In genomic region chr13:4013811-4014210, GRCm38 (mm10) we compare ENCODE assay signal across 19 mouse cellular contexts. TPM values are rescaled to one million over a fixed set of nuclear protein-coding genes. Genes with fewer than 3 reads are reported as not detected.
DNase-seq lines count a peak whose midpoint lies in the region; ATAC-seq and TF ChIP-seq lines count a peak whose summit lies in the region.
"Had no signal": no experiment of that assay in that cellular context is flagged by ENCODE, and none has a peak within 500 bp of the region (broad histone marks: within the 10 kb centered on the region; RNA-seq: fewer than 3 reads in every experiment).

No protein-coding gene starts in this region.

- DNase-seq in forebrain, postnatal 0 days = peak; percentile 1
- no peak for DNase-seq in forebrain, embryonic 11.5 days (ENCODE audit: low spot score)
- peak; percentile 27 for DNase-seq in limb, embryonic 14.5 days (ENCODE audit: low spot score)
- no peak for DNase-seq in limb, embryonic 10.5 days (ENCODE audit: low spot score)
- no peak for DNase-seq in CH12.LX (ENCODE audit: extremely low read depth)
- DNase-seq in brain, embryonic 14.5 days (ENCODE audit: low read depth) = peak; percentile 31
- no peak for DNase-seq in spleen, adult 18-20 months
- DNase-seq: cerebellum, adult 8-10 months; gastrocnemius, postnatal 10 days; kidney, adult 11 months; liver, embryonic 13.5 days; lung, postnatal 4 days had no signal

- H3K79me2 ChIP-seq in CH12.LX (replicated peaks; ENCODE audit: control insufficient read depth, extremely low read depth, insufficient read depth, poor library complexity, severe bottlenecking) = no peaks in the 10 kb centered on the region

- TF ChIP-seq EP300 in CH12.LX (IDR thresholded peaks at IDR 0.05; ENCODE audit: low read length) = no peak

- no peak overlapping the region for H3K27ac ChIP-seq in forebrain, postnatal 0 days (ENCODE audit: low read depth, low read length)
- no peak overlapping the region for H3K27ac ChIP-seq in forebrain, embryonic 11.5 days (ENCODE audit: low read depth, low read length)
- no peak overlapping the region for H3K27ac ChIP-seq in limb, embryonic 14.5 days (replicated peaks; ENCODE audit: low read depth, low read length)
- no peak overlapping the region for H3K27ac ChIP-seq in limb, embryonic 10.5 days
- no peak overlapping the region for H3K27ac ChIP-seq in CH12.LX (ENCODE audit: insufficient read depth, low read depth)
- H3K27ac ChIP-seq: embryonic facial prominence, embryonic 12.5 days; forebrain, embryonic 15.5 days; heart, embryonic 10.5 days; liver, embryonic 13.5 days; midbrain, embryonic 15.5 days; neural tube, embryonic 12.5 days had no signal

- in situ Hi-C loops in CH12.LX (cut with MboI; ENCODE audit: low pct_ligation_motif_present, low pct_unique_long_range_greater_than_20kb, low sequenced_read_pairs) = no loop called here

- no peaks in the 10 kb centered on the region for H3K4me1 ChIP-seq in forebrain, postnatal 0 days (ENCODE audit: insufficient read depth)
- H3K4me1 ChIP-seq in forebrain, embryonic 11.5 days (replicated peaks; ENCODE audit: control insufficient read depth, insufficient read depth, low read length) = no peaks in the 10 kb centered on the region
- no peaks in the 10 kb centered on the region for H3K4me1 ChIP-seq in limb, embryonic 14.5 days (ENCODE audit: control insufficient read depth, insufficient read depth, low read length)
- no peaks in the 10 kb centered on the region for H3K4me1 ChIP-seq in limb, embryonic 10.5 days
- no peaks in the 10 kb centered on the region for H3K4me1 ChIP-seq in CH12.LX (ENCODE audit: control insufficient read depth in 1 of 2, insufficient read depth in 2 of 2)
- H3K4me1 ChIP-seq: embryonic facial prominence, embryonic 12.5 days; forebrain, embryonic 15.5 days; heart, embryonic 10.5 days; liver, embryonic 13.5 days; midbrain, embryonic 15.5 days; neural tube, embryonic 12.5 days had no signal

- no peak overlapping the region for H3K4me3 ChIP-seq in forebrain, postnatal 0 days (ENCODE audit: low read depth, low read length)
- no peak overlapping the region for H3K4me3 ChIP-seq in forebrain, embryonic 11.5 days (ENCODE audit: low read depth, low read length)
- no peak overlapping the region for H3K4me3 ChIP-seq in limb, embryonic 14.5 days (replicated peaks; ENCODE audit: low read length)
- no peak overlapping the region for H3K4me3 ChIP-seq in limb, embryonic 10.5 days
- no peak overlapping the region for H3K4me3 ChIP-seq in CH12.LX (replicated peaks in 1 of 3; ENCODE audit: low read depth in 2 of 3, low read length in 2 of 3, poor library complexity in 1 of 3)
- H3K4me3 ChIP-seq: embryonic facial prominence, embryonic 12.5 days; forebrain, embryonic 15.5 days; heart, embryonic 10.5 days; liver, embryonic 13.5 days; midbrain, embryonic 15.5 days; neural tube, embryonic 12.5 days had no signal

- H3K4me2 ChIP-seq in forebrain, postnatal 0 days (ENCODE audit: low read depth) = no peak overlapping the region
- no peak overlapping the region for H3K4me2 ChIP-seq in forebrain, embryonic 11.5 days (ENCODE audit: low read depth, low read length, severe bottlenecking)
- no peak overlapping the region for H3K4me2 ChIP-seq in limb, embryonic 14.5 days (replicated peaks; ENCODE audit: low read depth, low read length, severe bottlenecking)
- no peak overlapping the region for H3K4me2 ChIP-seq in CH12.LX (ENCODE audit: insufficient read depth, low read depth, poor library complexity, severe bottlenecking)
- H3K4me2 ChIP-seq: embryonic facial prominence, embryonic 12.5 days; forebrain, embryonic 15.5 days; liver, embryonic 13.5 days; midbrain, embryonic 15.5 days; neural tube, embryonic 12.5 days had no signal

- no peaks in the 10 kb centered on the region for H3K36me3 ChIP-seq in forebrain, postnatal 0 days (ENCODE audit: insufficient read depth)
- H3K36me3 ChIP-seq in forebrain, embryonic 11.5 days (ENCODE audit: control insufficient read depth, insufficient read depth, low read length) = no peaks in the 10 kb centered on the region
- H3K36me3 ChIP-seq in limb, embryonic 14.5 days (ENCODE audit: control insufficient read depth, insufficient read depth, low read length) = no peaks in the 10 kb centered on the region
- no peaks in the 10 kb centered on the region for H3K36me3 ChIP-seq in limb, embryonic 10.5 days
- no peaks in the 10 kb centered on the region for H3K36me3 ChIP-seq in CH12.LX (replicated peaks in 1 of 2; ENCODE audit: control insufficient read depth in 1 of 2, insufficient read depth in 1 of 2, low read length in 1 of 2)
- H3K36me3 ChIP-seq: embryonic facial prominence, embryonic 12.5 days; forebrain, embryonic 15.5 days; heart, embryonic 10.5 days; liver, embryonic 13.5 days; midbrain, embryonic 15.5 days; neural tube, embryonic 12.5 days had no signal

- no peaks in the 10 kb centered on the region for H3K9me3 ChIP-seq in forebrain, postnatal 0 days (ENCODE audit: low read length)
- H3K9me3 ChIP-seq in forebrain, embryonic 11.5 days (ENCODE audit: control insufficient read depth, low read length) = no peaks in the 10 kb centered on the region
- H3K9me3 ChIP-seq in limb, embryonic 14.5 days (ENCODE audit: control insufficient read depth, low read length) = no peaks in the 10 kb centered on the region
- H3K9me3 ChIP-seq in limb, embryonic 10.5 days (replicated peaks) = no peaks in the 10 kb centered on the region
- no peaks in the 10 kb centered on the region for H3K9me3 ChIP-seq in CH12.LX (replicated peaks; ENCODE audit: low read length)
- H3K9me3 ChIP-seq: embryonic facial prominence, embryonic 12.5 days; forebrain, embryonic 15.5 days; heart, embryonic 10.5 days; liver, embryonic 13.5 days; midbrain, embryonic 15.5 days; neural tube, embryonic 12.5 days had no signal

- no peak for ATAC-seq in forebrain, postnatal 0 days
- no peak for ATAC-seq in forebrain, embryonic 11.5 days (replicated peaks; ENCODE audit: low FRiP score)
- ATAC-seq in limb, embryonic 14.5 days (ENCODE audit: low FRiP score, low read depth) = no peak
- no peak for ATAC-seq in erythroblast, adult 5-6 weeks (replicated peaks; ENCODE audit: low FRiP score, poor library complexity, severe bottlenecking)
- ATAC-seq: forebrain, embryonic 15.5 days; midbrain, embryonic 15.5 days; Patski had no signal

- peak; percentile 45 for TF ChIP-seq RAD21 in CH12.LX (IDR thresholded peaks at IDR 0.05; ENCODE audit: low read depth, low read length)

- H3K27me3 ChIP-seq in forebrain, postnatal 0 days (ENCODE audit: insufficient read depth, low read length) = no peaks in the 10 kb centered on the region
- no peaks in the 10 kb centered on the region for H3K27me3 ChIP-seq in forebrain, embryonic 11.5 days (ENCODE audit: control insufficient read depth, insufficient read depth, low read length)
- H3K27me3 ChIP-seq in limb, embryonic 14.5 days (ENCODE audit: control insufficient read depth, insufficient read depth, low read length) = no peaks in the 10 kb centered on the region
- H3K27me3 ChIP-seq in limb, embryonic 10.5 days (ENCODE audit: low read depth, poor library complexity, severe bottlenecking) = no peaks in the 10 kb centered on the region
- no peaks in the 10 kb centered on the region for H3K27me3 ChIP-seq in CH12.LX (replicated peaks)
- H3K27me3 ChIP-seq: embryonic facial prominence, embryonic 12.5 days; forebrain, embryonic 15.5 days; liver, embryonic 13.5 days; midbrain, embryonic 15.5 days; neural tube, embryonic 12.5 days had no signal

- dilution Hi-C loops in CH12.LX (cut with MboI; ENCODE audit: extremely low pct_ligation_motif_present, extremely low pct_unique_long_range_greater_than_20kb, low sequenced_read_pairs) = no loop called here

- no peak for TF ChIP-seq POLR2A in limb, embryonic 14.5 days (IDR thresholded peaks at IDR 0.05; ENCODE audit: borderline replicate concordance, extremely low read depth, insufficient read depth, insufficient read length)
- no peak for TF ChIP-seq POLR2A in CH12.LX (IDR thresholded peaks at IDR 0.05; ENCODE audit: low read depth, low read length)
- no peak for TF ChIP-seq POLR2A in brain, embryonic 14.5 days (IDR thresholded peaks at IDR 0.05; ENCODE audit: borderline replicate concordance, extremely low read depth, insufficient read depth, insufficient read length, poor library complexity, severe bottlenecking)

- peak; percentile 46 for TF ChIP-seq CTCF in forebrain, postnatal 0 days (IDR thresholded peaks at IDR 0.05; ENCODE audit: low read depth)
- peak in 1 of 2 experiments; percentile 35; a peak in 2 of 4 replicates for TF ChIP-seq CTCF in CH12.LX (conservative IDR thresholded peaks at IDR 0.05 in 1 of 2, IDR thresholded peaks at IDR 0.05 in 1 of 2; ENCODE audit: low read depth in 2 of 2, low read length in 2 of 2)
- no peak for TF ChIP-seq CTCF in brain, embryonic 14.5 days (IDR thresholded peaks at IDR 0.05; ENCODE audit: borderline replicate concordance, extremely low read depth, insufficient read depth, insufficient read length)

- H3K9ac ChIP-seq in forebrain, postnatal 0 days = no peak overlapping the region
- no peak overlapping the region for H3K9ac ChIP-seq in forebrain, embryonic 11.5 days (ENCODE audit: low read length)
- H3K9ac ChIP-seq in limb, embryonic 14.5 days (ENCODE audit: low read depth, low read length, severe bottlenecking) = no peak overlapping the region
- H3K9ac ChIP-seq in CH12.LX (ENCODE audit: insufficient read depth, low read depth) = no peak overlapping the region
- H3K9ac ChIP-seq: embryonic facial prominence, embryonic 12.5 days; forebrain, embryonic 15.5 days; liver, embryonic 13.5 days; midbrain, embryonic 15.5 days; neural tube, embryonic 12.5 days had no signal

TF ChIP-seq in CH12.LX, 34 proteins besides CTCF, POLR2A, EP300 and RAD21 (continues in another document):
- peak; percentile 12; the same call in 1 of the 2 replicates for TF ChIP-seq SMC3 (IDR thresholded peaks at IDR 0.05; ENCODE audit: low read depth, low read length)
- peak; percentile 87 for TF ChIP-seq ZNF384 (IDR thresholded peaks at IDR 0.05; ENCODE audit: low read depth, low read length)
- no peak for TF ChIP-seq HCFC1 (IDR thresholded peaks at IDR 0.05; ENCODE audit: low read depth, low read length)
- TF ChIP-seq RCOR1 (conservative IDR thresholded peaks at IDR 0.05; ENCODE audit: low read depth, low read length) = no peak

RNA-seq across cellular contexts. Expression of gene Akr1c14, which starts 35.0 kb away (rescaled TPM):
- total RNA-seq in forebrain, postnatal 0 days (2014; rRNA removed) = 2.2 and 2.6 TPM in 2 replicates
- 0.71 and 1.1 TPM in 2 replicates for polyA plus RNA-seq in forebrain, postnatal 0 days (2015; fragmentation: Nextera tagmentation; extraction: Ambion mirVana)
- 0.31 TPM in 1 of 2 replicates, not detected in the other for polyA plus RNA-seq in forebrain, embryonic 11.5 days (2014; fragmentation: Nextera tagmentation; extraction: Ambion mirVana)
- 0.69 and 1.2 TPM in 2 replicates for polyA plus RNA-seq in limb, embryonic 14.5 days (2012; rRNA removed)
- 1.2 and 1.3 TPM in 2 replicates for polyA plus RNA-seq in limb, embryonic 14.5 days (2014; fragmentation: Nextera tagmentation; extraction: Ambion mirVana)
- polyA plus RNA-seq in limb, embryonic 10.5 days (2016; fragmentation: Nextera tagmentation; extraction: Ambion mirVana) = 0.18 TPM in 2 replicates
- not detected in 2 replicates for total RNA-seq in CH12.LX (2012; rRNA removed)
- not detected in 2 replicates for total RNA-seq in CH12.LX (2014; rRNA removed)
- polyA plus RNA-seq in CH12.LX (2012; ENCODE audit: insufficient read length, low read depth) = not detected in 2 replicates
- 0.26 and 0.38 TPM in 2 replicates for polyA plus RNA-seq in brain, embryonic 14.5 days (2012; rRNA removed)
- not detected in 2 replicates for total RNA-seq in erythroblast, adult 5-6 weeks (2015; ENCODE audit: low replicate concordance)
- total RNA-seq in erythroblast, adult 5-6 weeks (2017; ENCODE audit: low replicate concordance) = not detected in 2 replicates

Comparison
In these comparisons a context has a peak if more than half of its experiments do, and no peak if none do; other contexts are left out.
1. DNase-seq: peak in forebrain, postnatal 0 days (single experiment), limb, embryonic 14.5 days (single experiment) and brain, embryonic 14.5 days (single experiment); none in forebrain, embryonic 11.5 days (single experiment), limb, embryonic 10.5 days (single experiment), CH12.LX (single experiment) and spleen, adult 18-20 months (0 of 2).